Mouse (Mus musculus) heart, postnatal 36 days (tissue): ENCODE results near the gene Rnf130. TPM values are rescaled to one million over a fixed set of nuclear protein-coding genes. Genes with fewer than 3 reads are reported as not detected.
A peak's percentile ranks its signal among the peaks of the same experiment; 100 is the strongest.
"Not testable (repeated sequence)": the region's sequence is repeated elsewhere in the genome, so short reads cannot be mapped to it uniquely, and the experiment has no call there.

Source experiments
- DNase-seq, 2 experiments: peaks; one replicate each; pipeline ENCODE4 v3.0.0; 2021 to 2022
- intact Hi-C: fragments of 180-260 bp; cut with DNase I; formaldehyde crosslinking; loops from one replicate; pipeline ENCODE4 v1.15.1; 2025
- total RNA-seq, 2 experiments: library from RNA; stranded (reverse); gene quantifications; 2 replicates each; pipeline ENCODE4 v1.2.3; 2021

The Rnf130 gene
- total RNA-seq, 2 experiments from 2014 or later, result 50.2 to 51.7 TPM

DNA sequence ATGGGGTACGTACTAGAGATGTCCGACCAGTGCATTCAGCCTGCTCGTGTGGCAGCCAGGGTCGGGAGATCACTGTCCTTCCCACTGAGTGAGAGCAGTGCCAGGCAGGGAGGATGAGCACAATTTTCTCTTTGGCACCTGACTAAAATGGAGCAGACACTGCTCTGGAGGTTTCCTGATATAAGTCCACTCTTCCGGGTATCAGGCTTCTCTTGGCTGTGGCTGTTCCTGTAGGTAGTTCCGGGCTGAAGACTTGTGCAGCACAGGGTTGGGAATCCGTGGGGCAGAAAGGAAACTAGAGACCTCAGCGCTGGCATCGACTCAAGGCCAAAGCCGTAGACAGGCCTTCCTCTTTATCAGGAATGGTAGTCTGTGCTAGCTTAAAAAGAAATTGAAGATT, 48.7 kb downstream of the Rnf130 start:
- no peak for DNase-seq
- intact Hi-C loops, result loop anchor here (5.0 kb wide), 1 partner anchor 38 kb away; no protein-coding TSS in a partner anchor

DNA sequence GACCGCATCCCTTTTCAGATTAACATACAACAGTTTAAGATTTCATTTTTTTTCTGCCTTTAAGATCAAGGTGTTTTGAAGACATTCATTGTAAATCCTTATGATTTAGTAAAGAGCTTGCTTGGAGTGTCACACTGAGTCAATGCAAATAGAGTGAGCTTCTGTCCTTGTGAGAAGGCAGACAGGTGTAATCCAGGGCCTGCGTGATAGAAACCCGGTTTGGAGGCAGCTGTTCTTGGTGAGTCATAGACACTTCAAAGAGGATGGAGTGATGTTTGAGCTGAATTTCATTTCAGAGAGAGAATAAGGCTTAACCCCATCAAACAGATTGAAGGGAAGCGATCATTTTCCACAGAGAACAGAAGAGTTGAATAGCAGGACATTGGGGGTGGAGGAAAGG, 51.6 kb downstream of the Rnf130 start:
- intact Hi-C loops, result no loop called here
- no peak for DNase-seq

DNA sequence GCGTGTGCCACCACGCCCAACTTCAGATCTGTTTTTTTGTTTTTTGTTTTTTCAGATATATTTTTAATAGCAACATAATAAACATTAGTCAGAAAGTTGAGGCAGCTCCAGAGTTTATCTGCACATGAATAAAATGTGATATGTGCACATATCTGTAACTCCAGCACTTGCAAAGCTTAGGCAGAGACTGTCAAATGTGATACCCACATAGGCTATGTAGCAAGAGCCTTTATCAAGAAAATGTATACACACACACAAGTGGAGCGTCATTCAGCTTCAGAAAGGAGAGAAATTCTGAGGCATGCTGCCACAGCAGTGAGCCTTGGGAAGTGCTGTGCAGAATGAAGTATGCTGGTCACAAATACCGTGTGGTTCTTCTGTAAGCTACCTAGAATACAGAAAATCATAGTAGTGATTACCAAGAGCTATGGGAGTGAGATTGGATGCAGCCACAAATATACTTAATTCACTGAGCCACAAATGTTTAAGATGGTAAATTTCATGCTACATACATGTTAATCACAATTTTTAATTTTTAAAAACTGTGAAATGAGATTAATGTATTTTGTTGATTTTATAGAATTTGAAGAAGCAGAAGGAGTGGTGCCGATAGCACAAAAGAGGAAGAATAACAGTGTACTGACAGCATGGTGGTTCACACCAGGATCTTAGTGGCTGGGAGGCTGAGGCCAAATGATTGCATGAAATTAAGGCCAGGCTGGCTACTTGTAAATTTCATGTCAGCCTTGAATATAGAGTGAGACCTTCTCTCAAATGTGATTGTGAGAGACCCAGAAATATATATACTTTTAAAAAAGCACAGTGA, 56.4 kb downstream of the Rnf130 start:
- intact Hi-C loops, result no loop called here
- no peak for DNase-seq

DNA sequence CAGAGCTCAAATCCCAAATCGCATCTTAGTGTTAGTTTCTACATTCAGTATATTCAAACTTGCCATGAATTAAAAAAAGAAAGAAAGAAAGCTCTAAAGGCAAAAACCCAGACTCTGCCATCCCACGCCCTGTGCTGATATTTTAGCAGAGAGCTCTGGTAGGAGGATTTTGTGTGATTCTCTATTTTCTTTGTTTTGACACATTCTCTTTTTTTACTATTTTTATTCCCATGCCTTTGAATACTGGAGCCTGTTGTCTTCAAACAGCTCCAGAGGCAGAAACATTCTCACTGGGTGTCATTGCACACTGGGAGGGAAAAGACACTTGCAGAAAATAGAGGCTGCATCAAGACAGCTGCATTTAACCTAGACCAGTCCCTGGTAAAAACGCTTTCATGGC, 61.1 kb downstream of the Rnf130 start:
- intact Hi-C loops, result no loop called here
- no peak for DNase-seq

DNA sequence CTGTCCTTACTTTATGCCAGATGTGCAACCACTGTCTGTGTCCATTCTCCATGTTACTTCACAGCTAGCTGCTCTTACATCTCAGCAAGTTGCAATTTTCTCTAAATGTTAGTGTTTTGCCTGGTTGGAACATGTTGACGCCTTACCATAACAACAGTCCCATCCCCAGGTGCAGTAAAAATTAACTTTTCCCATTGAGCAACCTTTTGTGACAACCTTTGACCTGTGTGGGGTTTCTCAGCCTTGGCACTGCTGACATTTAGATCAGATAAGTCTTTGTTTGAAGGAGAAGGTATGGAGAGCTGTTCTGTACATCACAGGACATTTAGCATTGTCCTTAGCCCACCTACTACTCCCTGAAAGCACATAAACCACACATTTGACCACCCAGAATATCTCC, 64.7 kb downstream of the Rnf130 start:
- intact Hi-C loops, result no loop called here
- DNase-seq, result no peak

DNA sequence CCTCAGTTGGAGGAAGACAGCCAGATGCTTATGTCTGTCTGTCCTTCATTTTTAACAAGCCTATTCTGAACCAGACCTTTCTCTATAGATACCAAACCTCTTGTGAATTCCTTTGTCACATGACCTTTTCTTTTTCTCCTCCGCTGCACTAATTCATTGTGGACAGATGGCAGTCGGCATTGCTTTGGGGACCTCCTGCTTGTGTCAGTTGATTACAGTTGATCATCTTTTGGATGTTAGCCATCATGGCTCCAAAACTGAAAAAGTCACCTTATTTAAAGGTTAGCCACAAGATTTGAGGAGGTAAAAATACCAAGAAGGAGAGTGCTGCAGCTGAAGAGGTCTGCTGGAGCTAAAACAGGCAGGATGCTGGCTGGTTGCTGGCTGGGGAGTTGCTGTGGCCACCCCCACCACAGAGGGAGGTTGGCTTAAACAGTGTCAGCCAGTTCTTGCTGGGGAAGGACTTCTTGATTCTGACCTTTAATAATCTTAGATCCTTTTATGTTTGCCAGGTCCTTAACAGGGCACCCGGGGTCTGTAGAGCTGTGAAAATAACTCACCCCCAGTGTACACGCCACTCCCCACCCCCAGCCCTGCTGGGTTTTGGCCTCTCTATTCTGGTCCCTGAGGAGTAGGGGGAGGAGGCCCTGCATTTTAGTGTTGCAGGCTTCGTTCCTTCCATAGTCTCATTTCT, 66.0 kb downstream of the Rnf130 start:
- DNase-seq, result no peak
- intact Hi-C loops, result no loop called here

DNA sequence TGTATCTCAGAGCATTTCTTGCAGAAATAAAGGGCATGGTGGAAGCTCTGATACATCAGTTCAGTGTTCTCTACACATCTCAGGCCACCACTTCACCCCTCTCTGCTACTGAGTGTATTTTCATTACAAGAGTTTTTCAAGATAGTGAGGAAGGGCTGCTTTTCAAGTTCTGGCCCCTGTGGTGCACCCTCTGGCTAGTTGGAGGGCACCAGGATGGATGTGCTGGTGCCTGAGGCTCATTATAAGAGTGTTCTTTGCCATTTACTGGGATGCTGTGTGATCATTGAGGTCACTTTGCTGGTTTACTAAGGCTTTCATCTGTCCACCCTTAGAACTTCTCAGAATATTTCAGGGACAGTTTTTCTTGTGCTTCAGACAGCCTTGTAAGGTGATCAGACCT, 66.5 kb downstream of the Rnf130 start:
- intact Hi-C loops, result no loop called here
- no peak for DNase-seq

DNA sequence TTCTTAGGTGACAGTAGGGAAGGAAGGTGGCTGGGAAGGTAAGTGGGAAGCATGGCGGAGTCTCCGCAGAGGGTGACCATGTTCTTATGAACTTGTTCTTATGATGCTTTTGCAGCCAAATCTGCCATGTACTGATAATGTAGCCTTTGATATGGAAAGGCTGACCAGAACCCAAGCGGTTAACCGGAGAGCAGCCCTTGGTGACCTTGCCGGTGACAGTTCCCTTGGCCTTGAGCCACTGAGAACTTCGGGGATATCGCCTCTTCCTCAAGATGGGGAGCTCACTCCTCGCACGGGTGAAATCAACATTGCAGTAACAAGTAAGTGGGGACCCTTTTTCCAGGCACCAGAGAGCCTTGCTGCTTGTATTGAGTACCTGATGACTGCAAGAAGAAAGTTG, 70.5 kb downstream of the Rnf130 start:
- no peak for DNase-seq
- intact Hi-C loops, result no loop called here

DNA sequence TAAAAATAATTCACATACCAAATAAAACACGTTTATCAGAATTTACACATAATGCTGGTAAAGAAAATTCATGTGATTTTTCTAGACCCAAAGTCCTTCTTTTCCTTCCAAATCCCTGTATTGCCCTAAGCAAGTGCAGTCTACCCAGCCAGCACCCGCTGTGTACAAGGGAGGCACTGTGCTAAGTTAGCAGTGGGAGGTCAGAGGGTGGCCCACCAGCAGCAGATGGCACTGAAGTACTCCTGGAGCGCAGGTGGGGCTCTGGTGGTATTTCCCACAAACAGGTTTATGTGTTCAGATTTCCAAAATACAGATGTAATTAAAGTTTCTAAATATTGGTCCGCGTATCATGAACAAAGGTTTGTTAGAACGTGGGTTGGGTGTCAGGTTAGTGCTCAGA, 71.9 kb downstream of the Rnf130 start:
- no peak for DNase-seq
- intact Hi-C loops, result no loop called here

DNA sequence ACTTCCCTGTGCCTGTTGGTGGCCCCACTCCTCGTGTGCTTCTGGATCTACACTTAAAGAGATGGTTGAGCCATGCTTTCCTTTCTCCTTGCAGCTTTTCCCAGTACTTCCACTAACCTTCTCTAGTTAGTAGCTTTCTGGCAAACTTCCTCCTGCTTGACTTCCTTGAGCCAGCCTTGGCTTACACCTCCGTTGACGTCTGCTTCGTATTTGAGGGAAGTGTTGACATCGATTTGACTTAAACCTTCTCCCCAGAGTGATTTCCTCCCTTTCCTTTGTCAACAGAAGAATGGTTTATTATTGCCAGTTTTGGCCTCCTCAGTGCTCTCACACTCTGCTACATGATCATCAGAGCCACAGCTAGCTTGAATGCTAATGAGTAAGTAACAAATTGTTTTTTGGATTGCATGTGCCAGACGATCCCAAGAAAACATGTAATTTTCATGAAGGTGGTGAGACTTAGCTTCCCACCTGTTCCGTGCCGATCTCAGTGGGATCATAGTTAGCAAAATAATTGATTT, 73.9 kb downstream of the Rnf130 start:
- DNase-seq, result peak; percentile 18 to 22
- intact Hi-C loops, result no loop called here

DNA sequence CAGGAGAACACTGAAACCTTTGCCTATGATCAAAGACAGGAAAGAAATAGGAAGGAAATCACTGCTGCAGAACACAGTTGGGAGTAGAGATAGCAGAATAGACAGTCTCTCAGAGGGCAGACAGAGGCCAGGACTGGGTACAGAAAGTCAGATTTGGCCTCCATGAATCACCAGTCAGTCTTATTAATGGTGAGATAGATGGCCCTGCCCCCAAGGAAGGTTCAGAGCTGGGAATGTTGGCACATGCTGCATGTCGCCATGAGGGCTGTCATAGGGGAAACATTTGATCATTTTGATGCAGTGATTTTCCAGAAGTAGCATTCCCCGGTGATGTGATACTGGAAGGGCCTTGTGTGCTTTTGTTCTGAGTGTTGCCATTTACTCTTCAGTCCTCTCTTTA, 74.5 kb downstream of the Rnf130 start:
- DNase-seq, result no peak
- intact Hi-C loops, result loop anchor here (5.0 kb wide), 1 partner anchor 72 kb away; the partner anchor contains the start of gene Rnf130

DNA sequence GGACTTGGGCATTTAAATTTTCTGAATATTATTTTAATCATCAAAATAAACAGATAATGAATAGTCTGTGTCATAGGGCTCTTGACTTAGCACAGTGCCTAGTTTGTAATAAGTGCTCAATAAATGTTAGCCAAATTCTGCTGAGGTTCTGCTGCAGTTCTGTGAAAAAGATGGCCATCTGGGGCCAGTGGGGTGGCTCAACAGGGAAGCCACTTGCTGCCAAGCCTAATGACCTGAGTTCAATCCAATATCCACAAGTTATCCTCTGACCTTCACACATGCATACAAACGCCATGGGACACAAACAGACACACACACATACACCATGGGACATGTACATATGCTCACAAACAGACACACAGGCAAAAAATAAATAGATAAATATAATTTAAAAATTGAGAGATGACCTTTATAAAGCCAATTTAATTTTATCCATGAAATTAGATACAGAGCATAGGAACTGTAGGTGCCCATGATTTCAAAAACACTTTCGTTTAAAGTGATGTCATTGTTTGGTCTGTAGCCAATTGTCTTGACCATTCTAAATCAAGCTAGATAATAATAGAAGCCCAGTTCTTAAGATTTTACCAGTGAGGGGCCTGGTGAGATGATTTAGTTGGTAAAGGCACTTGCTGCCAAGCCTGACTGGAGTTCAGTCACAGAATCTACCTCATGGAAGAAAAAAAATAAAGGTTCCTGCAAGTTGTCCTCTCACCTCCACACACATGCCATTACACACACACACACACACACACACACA, 75.6 kb downstream of the Rnf130 start:
- DNase-seq, result no peak
- intact Hi-C loops, result loop anchor here (5.0 kb wide), 1 partner anchor 73 kb away; the partner anchor contains the start of gene Rnf130

DNA sequence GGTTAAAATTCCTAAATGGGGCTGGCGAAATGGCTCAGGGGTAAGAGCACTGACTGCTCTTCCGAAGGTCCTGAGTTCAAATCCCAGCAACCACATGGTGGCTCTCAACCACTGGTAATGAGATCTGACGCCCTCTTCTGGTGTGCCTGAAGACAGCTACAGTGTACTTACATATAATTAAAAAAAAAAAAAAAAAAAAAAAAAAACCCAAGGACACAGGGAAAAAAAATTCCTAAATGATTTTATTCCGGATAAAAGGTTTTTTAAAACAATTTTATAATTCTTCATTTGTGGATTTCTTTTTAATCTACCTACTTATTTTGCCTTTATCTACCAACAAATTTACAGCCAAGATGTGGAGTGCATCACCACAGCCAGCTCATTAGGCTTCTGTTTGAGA, 76.8 kb downstream of the Rnf130 start:
- DNase-seq, result not testable (repeated sequence)
- intact Hi-C loops, result loop anchor here (5.0 kb wide), 1 partner anchor 75 kb away; the partner anchor contains the start of gene Rnf130

DNA sequence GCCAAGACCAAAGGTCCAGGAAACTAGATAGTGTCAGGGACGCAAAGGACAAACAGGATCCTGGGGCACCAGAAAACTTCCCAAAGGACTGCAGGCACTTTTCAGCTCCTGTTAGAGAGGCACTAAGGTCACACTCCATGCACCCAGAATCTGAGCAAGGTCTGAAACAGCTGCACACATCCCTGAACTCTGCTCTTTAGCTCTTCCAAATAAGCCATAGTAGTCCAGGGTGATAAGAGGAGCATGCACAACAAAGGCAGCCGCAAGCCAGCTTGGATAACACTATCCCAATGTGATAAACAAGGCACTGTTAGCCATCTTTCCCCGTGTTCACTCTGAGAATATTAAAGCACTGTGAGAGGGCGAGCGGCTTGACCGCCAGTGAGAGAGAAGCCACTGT, 78.9 kb downstream of the Rnf130 start:
- DNase-seq, result no peak
- intact Hi-C loops, result loop anchor here (5.0 kb wide), 1 partner anchor 77 kb away; the partner anchor contains the start of gene Rnf130

DNA sequence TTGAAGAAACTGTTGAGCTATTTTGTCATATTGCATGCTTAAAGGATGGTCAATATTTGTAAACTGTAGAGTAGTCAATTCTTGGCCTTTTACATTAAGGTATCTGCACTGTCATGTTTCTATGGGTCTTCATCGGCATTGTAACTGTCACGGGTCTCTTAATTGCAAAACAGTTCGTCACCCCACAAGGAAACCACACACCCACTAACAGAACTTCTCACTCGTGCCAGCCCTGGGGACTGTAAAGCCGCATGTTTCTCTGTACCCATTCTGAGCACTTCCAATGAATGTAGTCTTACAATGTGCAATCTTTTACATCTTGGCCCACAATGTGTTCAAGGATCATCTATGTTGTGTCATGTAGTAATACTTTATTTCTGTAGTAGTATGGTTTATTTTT, 80.1 kb downstream of the Rnf130 start:
- intact Hi-C loops, result no loop called here
- no peak for DNase-seq

DNA sequence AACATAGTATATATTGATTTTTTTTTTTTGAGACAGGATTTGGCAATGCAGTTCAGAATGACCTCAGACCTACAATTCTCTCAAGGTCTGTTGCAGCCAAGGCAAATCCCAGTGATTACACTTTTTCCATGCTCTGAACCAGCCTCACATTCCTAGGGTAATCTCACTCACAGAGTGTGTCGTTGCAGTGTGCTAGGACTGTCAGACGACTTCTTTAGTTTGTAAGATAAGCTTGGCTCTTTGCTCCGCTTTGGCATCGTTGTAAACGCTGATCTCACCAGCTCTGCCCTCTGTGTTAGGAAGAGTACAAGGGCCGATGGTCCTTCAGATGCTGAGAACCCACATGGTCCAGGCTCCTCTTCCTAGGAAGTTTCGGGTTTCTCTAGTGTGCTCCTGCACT, 80.9 kb downstream of the Rnf130 start:
- no peak for DNase-seq
- intact Hi-C loops, result no loop called here

DNA sequence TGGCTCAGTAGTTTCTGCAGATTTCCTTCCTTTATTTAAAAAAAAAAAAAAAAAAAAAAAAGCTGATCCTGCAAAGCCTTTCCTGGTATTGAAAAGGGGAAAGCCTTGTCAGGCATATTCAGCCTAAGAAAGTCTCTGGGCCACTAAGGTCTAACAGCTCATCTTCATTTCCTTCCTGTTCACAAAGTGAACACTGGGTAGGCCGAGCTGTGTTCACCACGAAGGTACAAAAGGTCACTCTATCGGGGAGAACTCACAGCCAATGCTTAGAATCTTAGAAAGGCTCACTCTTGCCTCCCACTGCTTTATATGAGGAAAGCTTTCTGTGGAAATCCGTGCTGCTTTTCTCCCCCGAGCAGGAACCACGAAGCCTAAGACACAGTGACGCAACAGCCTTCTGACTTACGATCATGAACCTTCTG, 83.7 kb downstream of the Rnf130 start:
- intact Hi-C loops, result no loop called here
- peak in 1 of 2 experiments; percentile 34 for DNase-seq

DNA sequence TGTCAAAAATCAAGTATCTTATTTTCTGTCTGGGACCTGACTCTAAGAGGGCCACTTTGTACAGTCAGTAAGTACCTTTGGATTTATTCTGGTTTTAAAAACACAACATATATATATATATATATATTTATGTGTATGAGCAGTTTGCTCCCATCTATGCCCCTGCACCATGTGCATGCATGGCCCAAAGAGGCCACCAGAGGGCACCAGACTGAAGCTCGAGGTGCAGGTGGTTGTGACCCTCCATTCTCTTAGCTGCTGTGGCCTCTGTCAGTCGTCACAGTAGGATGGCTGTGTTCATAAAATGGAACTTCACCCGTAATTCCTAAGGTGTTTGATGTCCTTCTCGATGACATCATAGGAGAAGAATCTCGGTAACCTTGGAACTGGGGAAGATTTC, 89.2 kb downstream of the Rnf130 start:
- intact Hi-C loops, result loop anchor here (5.0 kb wide), 1 partner anchor 42 kb away; no protein-coding TSS in a partner anchor
- DNase-seq, result peak; percentile 76 to 84

DNA sequence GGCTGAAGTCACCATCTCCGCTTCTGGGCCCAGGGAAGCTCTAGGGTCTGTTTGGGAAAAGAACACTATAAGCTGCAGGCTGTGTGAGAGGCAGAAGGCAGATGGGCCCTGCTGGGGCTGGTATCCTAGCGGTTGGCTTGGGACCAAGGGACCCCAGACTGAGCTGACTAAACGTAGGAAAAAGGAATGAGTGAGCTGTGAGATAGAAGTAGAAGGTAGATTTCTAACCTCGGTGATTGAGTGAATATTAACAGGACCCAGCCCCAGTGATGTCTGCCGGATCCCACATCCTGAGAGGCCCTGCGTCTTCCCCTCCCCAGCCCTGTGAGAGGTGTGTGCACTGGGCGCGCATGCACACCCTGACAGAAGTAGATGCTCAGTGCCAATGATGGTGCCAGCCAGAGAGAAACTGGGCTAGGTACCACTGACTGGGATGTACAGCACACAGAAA, 97.5 kb downstream of the Rnf130 start:
- intact Hi-C loops, result no loop called here
- DNase-seq, result no peak

DNA sequence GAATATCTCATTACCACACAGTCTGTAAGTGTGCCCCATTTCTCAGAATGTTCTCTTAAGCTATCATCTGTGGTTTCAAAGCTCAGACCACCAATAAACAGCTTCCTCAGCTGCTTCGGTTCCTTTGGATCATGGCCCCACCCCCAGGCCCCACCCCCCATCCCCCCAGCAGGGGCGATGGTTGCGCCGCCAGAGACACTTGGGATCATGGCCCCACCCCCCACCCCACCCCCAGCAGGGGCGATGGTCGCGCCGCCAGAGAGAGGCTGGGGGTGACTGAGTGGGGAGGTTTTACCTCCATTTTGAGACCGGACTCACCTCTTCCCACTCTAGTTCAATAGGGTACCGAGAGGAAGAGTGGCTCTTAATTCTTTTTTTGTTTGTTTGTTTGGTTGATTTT, 102.6 kb downstream of the Rnf130 start:
- intact Hi-C loops, result no loop called here
- DNase-seq, result no peak
